8 mouse cellular contexts compared by ENCODE assay signal in the genomic region with DNA sequence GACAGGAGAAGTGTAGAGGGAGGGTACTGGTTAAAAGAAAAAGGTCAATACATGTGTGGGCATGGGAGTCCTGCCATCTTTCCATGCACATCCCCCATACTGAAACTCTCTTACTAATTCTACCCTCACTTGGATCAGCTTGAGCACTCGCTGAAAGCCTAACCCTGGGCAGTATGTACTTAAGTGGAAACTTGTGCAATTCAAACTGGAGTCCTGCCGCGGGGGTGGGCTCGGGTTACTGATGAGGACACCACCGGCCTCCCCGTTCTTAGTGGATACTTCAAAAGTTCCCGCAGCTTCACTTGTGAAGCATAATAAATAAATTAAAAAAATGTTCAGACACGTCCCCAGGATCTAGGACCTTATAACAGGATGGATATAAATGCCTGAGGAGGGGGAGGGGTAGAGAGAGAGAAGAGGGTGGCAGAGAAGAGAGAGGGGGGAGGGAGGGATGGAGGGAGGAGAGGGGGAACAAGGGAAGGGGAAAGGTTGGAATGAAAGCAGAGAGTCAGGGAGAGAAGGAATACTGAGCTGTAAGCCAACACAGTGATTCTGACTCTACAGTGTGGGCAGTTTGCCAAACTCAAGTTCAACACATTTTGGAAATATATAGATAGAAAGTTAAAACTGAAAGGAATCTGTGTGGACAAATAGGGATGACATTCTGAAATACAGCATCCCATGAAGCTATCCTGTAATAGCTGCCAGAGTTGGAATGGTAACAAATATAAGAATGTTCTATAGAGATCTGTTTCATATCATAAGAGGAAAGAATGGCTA.
DNase-seq lines count a peak whose midpoint lies in the region; ATAC-seq and TF ChIP-seq lines count a peak whose summit lies in the region.

No protein-coding gene starts in this region.

- no peaks in the 10 kb centered on the region for H3K36me3 ChIP-seq in intestine, embryonic 14.5 days (ENCODE audit: control insufficient read depth, insufficient read depth, low read length)
- H3K36me3 ChIP-seq in intestine, postnatal 0 days (ENCODE audit: control insufficient read depth, insufficient read depth) = no peaks in the 10 kb centered on the region
- no peaks in the 10 kb centered on the region for H3K36me3 ChIP-seq in lung, postnatal 0 days (ENCODE audit: insufficient read depth, low read length)

- intact Hi-C loops in gastrocnemius, postnatal 14 days (cut with DNase I; ENCODE audit: low total_unique reads) = no loop called here

- H3K27ac ChIP-seq in intestine, embryonic 14.5 days (ENCODE audit: low read depth) = no peak overlapping the region
- H3K27ac ChIP-seq in intestine, postnatal 0 days (ENCODE audit: low read depth, low read length) = no peak overlapping the region
- H3K27ac ChIP-seq in lung, postnatal 0 days (ENCODE audit: low read length) = peak overlapping the region; percentile 39

- TF ChIP-seq CTCF in intestine, postnatal 0 days (IDR thresholded peaks at IDR 0.05; ENCODE audit: low read depth) = no peak
- no peak for TF ChIP-seq CTCF in lung, postnatal 0 days (IDR thresholded peaks at IDR 0.05)

- no peak for ATAC-seq in intestine, embryonic 14.5 days (replicated peaks; ENCODE audit: low FRiP score, low TSS enrichment, low read depth)
- ATAC-seq in intestine, postnatal 0 days = no peak
- peak; percentile 89 for ATAC-seq in lung, postnatal 0 days

- 0 out of 2 replicates have a peak, but pooled peaks have one; percentile 38 for TF ChIP-seq EP300 in lung, postnatal 0 days (IDR thresholded peaks at IDR 0.05)

- 0 out of 2 replicates have a peak, but pooled peaks cover 7% of the 10 kb centered on the region for H3K4me1 ChIP-seq in intestine, embryonic 14.5 days (replicated peaks; ENCODE audit: control insufficient read depth, insufficient read depth, low read length)
- peaks cover 2% of the 10 kb centered on the region; the same call in 1 of the 2 replicates for H3K4me1 ChIP-seq in intestine, postnatal 0 days (replicated peaks; ENCODE audit: control insufficient read depth, insufficient read depth, low read length)
- H3K4me1 ChIP-seq in lung, postnatal 0 days (ENCODE audit: insufficient read depth, low read depth, low read length) = peaks cover 8% of the 10 kb centered on the region; the same call in 1 of the 2 replicates

- H3K9me3 ChIP-seq in intestine, embryonic 14.5 days (ENCODE audit: control insufficient read depth, low read length) = no peaks in the 10 kb centered on the region
- H3K9me3 ChIP-seq in intestine, postnatal 0 days (ENCODE audit: control insufficient read depth) = no peaks in the 10 kb centered on the region
- no peaks in the 10 kb centered on the region for H3K9me3 ChIP-seq in lung, postnatal 0 days (ENCODE audit: low read length)

- DNase-seq in intestine, embryonic 14.5 days (ENCODE audit: low spot score) = no peak
- peak; percentile 47 for DNase-seq in embryo, embryonic 10 days (ENCODE audit: low spot score)
- DNase-seq in gastrocnemius, postnatal 14 days = peak; percentile 31
- DNase-seq in lung, postnatal 0 days (ENCODE audit: low spot score) = peak; percentile 85
- no peak for DNase-seq in thymus, postnatal 4 days
- no peak for DNase-seq in kidney, postnatal 4 days
- DNase-seq in cerebellum, adult 8-10 months = no peak

- no peak overlapping the region for H3K9ac ChIP-seq in intestine, embryonic 14.5 days (ENCODE audit: low read length)
- no peak overlapping the region for H3K9ac ChIP-seq in intestine, postnatal 0 days (ENCODE audit: low read depth, low read length)
- no peak overlapping the region for H3K9ac ChIP-seq in lung, postnatal 0 days (replicated peaks; ENCODE audit: low read depth)

- 34% methylated on average over 8 of the region's 8 CpGs for WGBS in intestine, embryonic 14.5 days
- WGBS in intestine, postnatal 0 days = 56% methylated on average over 8 of the region's 8 CpGs
- WGBS in lung, postnatal 0 days = 16% methylated on average over 8 of the region's 8 CpGs

- H3K4me3 ChIP-seq in intestine, embryonic 14.5 days (ENCODE audit: low read depth, low read length) = no peak overlapping the region
- no peak overlapping the region for H3K4me3 ChIP-seq in intestine, postnatal 0 days (ENCODE audit: low read depth, low read length)
- H3K4me3 ChIP-seq in lung, postnatal 0 days (ENCODE audit: low read depth, low read length) = no peak overlapping the region

- H3K27me3 ChIP-seq in intestine, embryonic 14.5 days (replicated peaks; ENCODE audit: control insufficient read depth, insufficient read depth, low read length) = no peaks in the 10 kb centered on the region
- no peaks in the 10 kb centered on the region for H3K27me3 ChIP-seq in intestine, postnatal 0 days (replicated peaks; ENCODE audit: control insufficient read depth, insufficient read depth, low read length)
- H3K27me3 ChIP-seq in lung, postnatal 0 days (replicated peaks; ENCODE audit: insufficient read depth, low read length) = no peaks in the 10 kb centered on the region

- H3K4me2 ChIP-seq in intestine, embryonic 14.5 days (ENCODE audit: low read length) = peak overlapping the region; percentile 3; the same call in 1 of the 2 replicates
- no peak overlapping the region for H3K4me2 ChIP-seq in intestine, postnatal 0 days (replicated peaks; ENCODE audit: low read depth)
- H3K4me2 ChIP-seq in lung, postnatal 0 days (replicated peaks; ENCODE audit: low read depth, low read length) = no peak overlapping the region

Comparison
In these comparisons a context has a peak if more than half of its experiments do, and no peak if none do; other contexts are left out.
1. DNase-seq: peak in embryo, embryonic 10 days (single experiment), gastrocnemius, postnatal 14 days (single experiment) and lung, postnatal 0 days (single experiment); none in intestine, embryonic 14.5 days (single experiment), thymus, postnatal 4 days (single experiment), kidney, postnatal 4 days (0 of 2) and cerebellum, adult 8-10 months (single experiment).